Mouse (Mus musculus) liver, embryonic 15.5 days (tissue): ENCODE measurements around the gene Gdi1. TPM values are rescaled to one million over a fixed set of nuclear protein-coding genes. Genes with fewer than 3 reads are reported as not detected.

Experiments used
- ATAC-seq: fragments of 200-750 bp; cut with Nextera tagmentation; 2 replicates; pipeline ENCODE4 v1.8.0; 2017; ENCODE audit warnings: moderate number of reproducible peaks, mild to moderate bottlenecking, moderate library complexity; ENCODE audit not compliant: insufficient read depth
- H3K27ac ChIP-seq: fragments of 300-500 bp; sonication (generic); replicated peaks from 2 replicates; pipeline ENCODE4 v1.5.1; 2015; ENCODE audit warnings: mild to moderate bottlenecking, inconsistent platforms
- H3K27me3 ChIP-seq: fragments of 300-500 bp; sonication (generic); 2 replicates; pipeline ENCODE4 v1.6.1; 2015; ENCODE audit warnings: mild to moderate bottlenecking, inconsistent platforms
- H3K36me3 ChIP-seq: fragments of 300-500 bp; sonication (generic); replicated peaks from 2 replicates; pipeline ENCODE4 v1.6.1; 2015; ENCODE audit warnings: moderate library complexity, mild to moderate bottlenecking, inconsistent platforms
- H3K4me1 ChIP-seq: fragments of 300-500 bp; sonication (generic); replicated peaks from 2 replicates; pipeline ENCODE4 v1.6.1; 2015; ENCODE audit warnings: inconsistent platforms
- H3K4me2 ChIP-seq: fragments of 300-500 bp; sonication (generic); 2 replicates; pipeline ENCODE4 v1.6.1; 2015; ENCODE audit warnings: moderate library complexity, mild to moderate bottlenecking, inconsistent platforms
- H3K4me3 ChIP-seq: fragments of 300-500 bp; sonication (generic); replicated peaks from 2 replicates; pipeline ENCODE4 v1.5.1; 2015; ENCODE audit warnings: mild to moderate bottlenecking, inconsistent platforms
- H3K9ac ChIP-seq: fragments of 300-500 bp; sonication (generic); 2 replicates; pipeline ENCODE4 v1.6.1; 2015; ENCODE audit warnings: moderate library complexity, mild to moderate bottlenecking, inconsistent platforms
- H3K9me3 ChIP-seq: fragments of 300-500 bp; sonication (generic); replicated peaks from 2 replicates; pipeline ENCODE4 v1.6.1; 2016; ENCODE audit warnings: inconsistent platforms
- WGBS: fragments of 180-500 bp; shearing (Covaris S2); methylation state at CpG from one replicate; pipeline ENCODE4 v1.1.7; 2015; ENCODE audit warnings: mixed read lengths; ENCODE audit not compliant: insufficient replicate concordance; 5-methylcytosine and 5-hydroxymethylcytosine counted together
- polyA plus RNA-seq: library from polyadenylated mRNA; unstranded; fragments of >200 nt; fragmentation: Nextera tagmentation; extraction: Ambion mirVana; gene quantifications from 2 replicates; pipeline ENCODE4 v1.2.1, GENCODE M21; 2015

Gdi1 gene
- polyA plus RNA-seq: 48.8 and 56.7 TPM in 2 replicates

- peaks cover 82% of the 10 kb centered on the region for H3K36me3 ChIP-seq
- no peaks in the 10 kb centered on the region for H3K9me3 ChIP-seq
- H3K4me2 ChIP-seq: peak within 1 kb of the TSS; percentile 74
- H3K4me3 ChIP-seq: peak within 1 kb of the TSS; percentile 73
- 9% methylated on average over 41 of the region's 41 CpGs for WGBS
- peak; percentile 86 for ATAC-seq
- H3K9ac ChIP-seq: peak within 1 kb of the TSS; percentile 71
- peaks cover 19% of the 10 kb centered on the region for H3K4me1 ChIP-seq
- no peaks in the 10 kb centered on the region for H3K27me3 ChIP-seq
- peak within 1 kb of the TSS; percentile 89 for H3K27ac ChIP-seq
Observed at GRCm38 (mm10) chrX:74304867-74305700, at the start of gene Gdi1. TSS of gene Gdi1 (plus strand) at chrX:74304998.

- Histone ChIP-seq H3K4me3 (no peak overlapping the region), H3K9me3 (no peaks in the 10 kb centered on the region), H3K36me3 (0 out of 2 replicates have a peak, but pooled peaks cover 5% of the 10 kb centered on the region), H3K27ac (no peak overlapping the region), H3K27me3 (no peaks in the 10 kb centered on the region), H3K9ac (no peak overlapping the region), H3K4me2 (no peak overlapping the region), H3K4me1 (peaks cover 10% of the 10 kb centered on the region)
- ATAC-seq: no peak
- WGBS: 67% methylated on average over 3 of the region's 3 CpGs
Observed at GRCm38 (mm10) chrX:74257746-74258145, 47.1 kb upstream of the Gdi1 start.

- Histone ChIP-seq H3K9ac (peak overlapping the region; percentile 54), H3K36me3 (peaks cover 14% of the 10 kb centered on the region), H3K4me3 (peak overlapping the region; percentile 67), H3K4me1 (peaks cover 10% of the 10 kb centered on the region; the same call in 1 of the 2 replicates), H3K27me3 (no peaks in the 10 kb centered on the region), H3K4me2 (peak overlapping the region; percentile 80), H3K9me3 (no peaks in the 10 kb centered on the region), H3K27ac (peak overlapping the region; percentile 92)
- 32% methylated on average over 3 of the region's 3 CpGs for WGBS
- peak; percentile 3; the same call in 1 of the 2 replicates for ATAC-seq
Observed at GRCm38 (mm10) chrX:74269736-74270061, 35.1 kb upstream of the Gdi1 start.

GRCm38 (mm10) chrX:74270062-74270901 lies 34.5 kb upstream of the Gdi1 start, which contains the start of gene Rpl10:
TSS of gene Rpl10 (plus strand) at chrX:74270812.
- no peaks in the 10 kb centered on the region for H3K27me3 ChIP-seq
- WGBS: 15% methylated on average over 42 of the region's 42 CpGs
- H3K27ac ChIP-seq: peak within 1 kb of the TSS; percentile 92
- H3K4me2 ChIP-seq: peak within 1 kb of the TSS; percentile 80
- peak; percentile 93 for ATAC-seq
- peaks cover 14% of the 10 kb centered on the region for H3K36me3 ChIP-seq
- peak within 1 kb of the TSS; percentile 60 for H3K9ac ChIP-seq
- peak within 1 kb of the TSS; percentile 67 for H3K4me3 ChIP-seq
- no peaks in the 10 kb centered on the region for H3K9me3 ChIP-seq
- peaks cover 10% of the 10 kb centered on the region; the same call in 1 of the 2 replicates for H3K4me1 ChIP-seq

DNA sequence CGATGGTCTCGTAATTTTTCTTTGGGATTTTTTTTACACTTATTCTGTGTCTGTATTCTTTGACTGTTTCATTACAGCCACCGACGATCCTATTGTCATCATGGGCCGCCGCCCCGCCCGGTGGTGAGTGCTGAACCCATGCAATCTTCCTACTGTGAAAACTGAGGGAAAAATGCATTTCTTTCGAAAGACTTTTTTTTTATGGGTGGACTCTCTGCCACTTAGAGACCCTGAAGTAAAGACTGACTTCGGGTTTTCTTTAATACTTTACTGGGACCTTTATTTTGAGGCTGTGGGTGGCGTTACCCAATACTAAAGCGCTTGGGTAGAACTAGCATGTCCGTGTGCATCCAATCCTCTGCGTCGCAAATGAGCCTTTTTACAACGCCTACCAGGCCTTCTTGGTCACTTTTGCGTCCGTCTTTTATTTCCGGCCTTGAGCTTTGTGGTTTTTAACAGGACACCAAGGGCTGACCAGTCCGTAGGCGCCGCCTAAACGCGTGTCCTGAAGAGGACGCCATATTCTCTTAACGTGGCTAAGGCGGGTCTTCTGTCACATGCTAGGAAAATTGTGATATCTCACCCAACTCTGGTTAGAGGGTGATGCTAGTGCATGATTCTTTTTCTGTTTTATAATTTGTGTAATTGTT lies 33.8 kb upstream of the Gdi1 start:
- Histone ChIP-seq H3K4me3 (peak overlapping the region; percentile 67), H3K27ac (peak overlapping the region; percentile 68), H3K27me3 (no peaks in the 10 kb centered on the region), H3K4me1 (peaks cover 10% of the 10 kb centered on the region; the same call in 1 of the 2 replicates), H3K36me3 (peaks cover 14% of the 10 kb centered on the region), H3K9me3 (no peaks in the 10 kb centered on the region), H3K4me2 (peak overlapping the region; percentile 72), H3K9ac (peak overlapping the region; percentile 60)
- 16% methylated on average over 27 of the region's 27 CpGs for WGBS
- no peak for ATAC-seq

DNA sequence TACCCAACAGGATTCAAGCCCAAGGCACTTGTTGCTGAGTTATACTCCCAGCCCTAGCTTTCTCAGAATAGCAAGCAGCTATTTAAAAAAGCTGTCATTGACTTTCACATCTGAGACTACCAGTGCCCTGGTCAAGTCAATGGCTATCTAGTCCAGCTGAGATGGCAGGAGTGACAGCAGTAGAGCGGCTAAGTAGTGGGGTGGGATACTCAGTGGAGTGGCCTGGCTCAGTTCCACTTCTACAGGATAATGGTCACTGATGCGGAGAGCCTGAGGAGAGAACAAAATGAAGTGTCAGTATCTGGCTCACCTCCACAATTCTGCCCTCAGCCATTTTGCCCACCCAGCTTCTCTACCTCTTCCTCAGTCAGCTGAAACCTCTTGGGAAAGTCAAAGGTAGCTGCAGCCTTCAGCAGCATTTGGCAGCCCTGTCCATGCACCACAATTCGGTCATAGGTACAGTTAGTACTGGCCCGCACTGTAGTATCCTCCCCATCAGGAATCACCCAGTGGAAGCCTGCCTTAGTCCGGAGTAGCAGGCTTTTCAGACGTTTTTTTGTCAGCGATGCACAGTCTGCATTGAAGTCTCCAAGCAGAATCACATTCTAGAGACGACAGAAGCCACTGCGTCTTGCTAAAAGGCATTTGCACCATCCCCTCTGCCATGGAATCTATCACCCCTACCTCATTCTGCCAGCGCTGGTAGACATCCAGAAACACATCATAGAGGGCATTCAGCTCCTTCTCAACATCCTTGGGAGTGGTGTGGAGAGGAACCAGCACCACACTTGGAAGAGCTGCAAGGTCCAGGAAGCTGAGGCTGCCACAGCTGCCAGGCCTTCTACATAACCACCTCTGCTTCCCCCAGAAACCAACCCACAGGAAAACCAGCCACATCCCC lies 31.1 kb upstream of the Gdi1 start:
- Histone ChIP-seq H3K4me1 (peaks cover 15% of the 10 kb centered on the region; the same call in 1 of the 2 replicates), H3K4me3 (no peak overlapping the region), H3K27me3 (no peaks in the 10 kb centered on the region), H3K36me3 (peaks cover 21% of the 10 kb centered on the region), H3K9ac (no peak overlapping the region), H3K9me3 (no peaks in the 10 kb centered on the region), H3K27ac (peak overlapping the region; percentile 24; the same call in 1 of the 2 replicates), H3K4me2 (no peak overlapping the region)
- ATAC-seq: no peak
- 19% methylated on average over 10 of the region's 10 CpGs for WGBS

DNA sequence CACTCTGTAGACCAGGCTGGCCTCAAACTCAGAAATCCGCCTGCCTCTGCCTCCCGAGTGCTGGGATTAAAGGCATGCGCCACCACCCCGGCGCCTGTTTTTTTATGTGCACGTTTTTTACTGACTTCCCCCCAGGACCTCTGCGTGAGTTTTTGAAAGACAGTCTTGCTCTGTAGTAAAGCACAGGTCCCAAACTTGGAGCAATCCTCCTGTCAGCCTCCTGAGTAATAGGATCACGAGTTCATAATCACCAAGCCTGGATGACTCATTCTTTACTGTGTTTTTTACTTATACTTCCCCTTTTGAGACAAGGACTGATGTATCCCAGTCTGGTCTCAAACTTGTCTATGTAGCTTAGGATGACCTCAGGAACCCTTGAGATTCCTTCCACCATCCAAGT lies 26.9 kb upstream of the Gdi1 start:
- H3K27me3 ChIP-seq: no peaks in the 10 kb centered on the region
- WGBS: 58% methylated on average over 8 of the region's 8 CpGs
- H3K27ac ChIP-seq: no peak overlapping the region
- no peak overlapping the region for H3K4me3 ChIP-seq
- H3K4me1 ChIP-seq: peaks cover 24% of the 10 kb centered on the region; the same call in 1 of the 2 replicates
- no peak for ATAC-seq
- no peaks in the 10 kb centered on the region for H3K9me3 ChIP-seq
- H3K36me3 ChIP-seq: peaks cover 15% of the 10 kb centered on the region; the same call in 1 of the 2 replicates
- no peak overlapping the region for H3K9ac ChIP-seq
- no peak overlapping the region for H3K4me2 ChIP-seq

DNA sequence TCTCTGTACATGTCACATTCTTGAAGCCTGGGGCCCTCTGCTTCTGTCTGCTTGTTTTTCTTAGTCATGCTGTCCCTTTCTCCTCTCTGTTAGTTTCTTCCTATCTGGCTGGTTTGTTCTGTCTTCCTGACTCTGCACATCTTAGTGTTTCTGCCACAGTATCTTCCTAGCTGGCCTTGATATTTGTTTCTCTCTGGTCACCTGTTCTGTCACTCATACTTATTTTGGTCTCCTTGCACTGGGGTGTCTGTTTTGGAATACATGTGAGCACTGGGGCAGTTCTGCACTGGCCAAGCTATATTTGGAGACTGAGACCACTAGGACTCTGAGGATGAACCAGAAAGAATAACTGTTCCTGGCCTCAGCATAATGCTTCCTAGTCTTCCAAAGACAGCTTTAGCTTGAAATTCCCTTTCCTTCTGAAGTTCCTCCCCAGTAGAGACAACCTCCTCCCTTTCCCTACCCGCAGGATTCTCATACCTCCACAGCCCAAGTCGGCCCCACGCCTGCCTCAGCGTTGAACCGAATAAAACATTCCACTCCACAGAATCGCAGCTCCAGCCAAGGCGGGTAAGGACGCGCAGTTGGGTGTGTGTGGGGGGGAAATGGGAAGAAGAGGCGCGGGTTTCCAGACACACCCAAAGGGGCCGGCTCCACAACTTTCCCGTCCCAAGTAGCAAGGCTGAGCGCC lies 23.6 kb upstream of the Gdi1 start:
- peaks cover 35% of the 10 kb centered on the region for H3K4me1 ChIP-seq
- H3K36me3 ChIP-seq: 0 out of 2 replicates have a peak, but pooled peaks cover 7% of the 10 kb centered on the region
- peak overlapping the region; percentile 66 for H3K4me3 ChIP-seq
- peak overlapping the region; percentile 95 for H3K27ac ChIP-seq
- H3K9ac ChIP-seq: peak overlapping the region; percentile 64
- no peaks in the 10 kb centered on the region for H3K27me3 ChIP-seq
- peak overlapping the region; percentile 83 for H3K4me2 ChIP-seq
- 0 out of 2 replicates have a peak, but pooled peaks have one; percentile 3 for ATAC-seq
- no peaks in the 10 kb centered on the region for H3K9me3 ChIP-seq
- WGBS: 16% methylated on average over 14 of the region's 14 CpGs

- H3K4me1 ChIP-seq: peaks cover 35% of the 10 kb centered on the region
- H3K27ac ChIP-seq: peak within 1 kb of the TSS; percentile 95
- H3K4me2 ChIP-seq: peak within 1 kb of the TSS; percentile 83
- no peaks in the 10 kb centered on the region for H3K9me3 ChIP-seq
- H3K9ac ChIP-seq: peak within 1 kb of the TSS; percentile 74
- ATAC-seq: peak; percentile 95
- H3K27me3 ChIP-seq: no peaks in the 10 kb centered on the region
- WGBS: 17% methylated on average over 16 of the region's 16 CpGs
- H3K36me3 ChIP-seq: 0 out of 2 replicates have a peak, but pooled peaks cover under 1% of the 10 kb centered on the region
- peak within 1 kb of the TSS; percentile 66 for H3K4me3 ChIP-seq
Observed at GRCm38 (mm10) chrX:74281732-74282394, 22.9 kb upstream of the Gdi1 start, which contains the start of the genes Taz and Dnase1l1. TSS of gene Taz (plus strand) at chrX:74281912. TSS of gene Dnase1l1 (minus strand) at chrX:74282337.
